Mouse (Mus musculus) liver, postnatal 0 days (tissue): ENCODE data around the gene Ly6g. TPM values are rescaled to one million over a fixed set of nuclear protein-coding genes. Genes with fewer than 3 reads are reported as not detected.
"Not testable (repeated sequence)": the region's sequence is repeated elsewhere in the genome, so short reads cannot be mapped to it uniquely, and the experiment has no call there.

Experiments
- ATAC-seq: fragments of 200-750 bp; cut with Nextera tagmentation; 2 replicates; pipeline ENCODE4 v1.8.0; 2017; ENCODE audit warnings: mild to moderate bottlenecking, moderate library complexity
- DNase-seq: peaks from one replicate; pipeline ENCODE4 v3.0.0-alpha.2; 2016
- H3K27ac ChIP-seq: fragments of 300-500 bp; sonication (generic); 2 replicates; pipeline ENCODE4 v1.5.1; 2014; ENCODE audit warnings: antibody characterized with exemption, moderate library complexity, mild to moderate bottlenecking, low read depth
- H3K27me3 ChIP-seq: fragments of 300-500 bp; sonication (generic); 2 replicates; pipeline ENCODE4 v1.6.1; 2014; ENCODE audit warnings: low read length, control low read depth, mixed read lengths; ENCODE audit not compliant: insufficient read depth
- H3K36me3 ChIP-seq: fragments of 300-500 bp; sonication (generic); replicated peaks from 2 replicates; pipeline ENCODE4 v1.6.1; 2014; ENCODE audit warnings: mild to moderate bottlenecking, control low read depth, low read length, moderate library complexity, mixed read lengths; ENCODE audit not compliant: insufficient read depth
- H3K4me1 ChIP-seq: fragments of 300-500 bp; sonication (generic); 2 replicates; pipeline ENCODE4 v1.6.1; 2014; ENCODE audit warnings: antibody characterized with exemption, mild to moderate bottlenecking, control low read depth; ENCODE audit not compliant: insufficient read depth
- H3K4me2 ChIP-seq: fragments of 300-500 bp; sonication (generic); 2 replicates; pipeline ENCODE4 v1.6.1; 2014; ENCODE audit warnings: low read depth, mild to moderate bottlenecking, low read length, moderate library complexity, mixed read lengths
- H3K4me3 ChIP-seq: fragments of 300-500 bp; sonication (generic); 2 replicates; pipeline ENCODE4 v1.5.1; 2014; ENCODE audit warnings: low read depth, low read length
- H3K9ac ChIP-seq: fragments of 300-500 bp; sonication (generic); replicated peaks from 2 replicates; pipeline ENCODE4 v1.6.1; 2014; ENCODE audit warnings: mild to moderate bottlenecking, moderate library complexity
- H3K9me3 ChIP-seq: fragments of 300-500 bp; sonication (generic); 2 replicates; pipeline ENCODE4 v1.6.1; 2016; ENCODE audit warnings: mild to moderate bottlenecking, control low read depth, low read length, mixed read lengths
- CTCF ChIP-seq: sonication (generic); IDR thresholded peaks from 2 replicates; pipeline ENCODE4 v1.5.1; 2016; ENCODE audit warnings: antibody characterized with exemption, low read depth
- EP300 ChIP-seq: IDR thresholded peaks from 2 replicates; pipeline ENCODE4 v1.6.1; 2016; ENCODE audit warnings: antibody characterized with exemption, low read depth, mild to moderate bottlenecking
- WGBS: fragments of 180-500 bp; shearing (Covaris S2); extraction: QIAGEN DNeasy Blood & Tissue Kit; methylation state at CpG from one replicate; pipeline ENCODE4 v1.1.7; 2014; ENCODE audit not compliant: insufficient replicate concordance; 5-methylcytosine and 5-hydroxymethylcytosine counted together
- polyA plus RNA-seq: library from polyadenylated mRNA; unstranded; fragments of >200 nt; fragmentation: Nextera tagmentation; extraction: Ambion mirVana; gene quantifications from 2 replicates; pipeline ENCODE4 v1.2.1, GENCODE M21; 2015

Ly6g gene
- polyA plus RNA-seq, result 5.5 and 6.3 TPM in 2 replicates

DNA sequence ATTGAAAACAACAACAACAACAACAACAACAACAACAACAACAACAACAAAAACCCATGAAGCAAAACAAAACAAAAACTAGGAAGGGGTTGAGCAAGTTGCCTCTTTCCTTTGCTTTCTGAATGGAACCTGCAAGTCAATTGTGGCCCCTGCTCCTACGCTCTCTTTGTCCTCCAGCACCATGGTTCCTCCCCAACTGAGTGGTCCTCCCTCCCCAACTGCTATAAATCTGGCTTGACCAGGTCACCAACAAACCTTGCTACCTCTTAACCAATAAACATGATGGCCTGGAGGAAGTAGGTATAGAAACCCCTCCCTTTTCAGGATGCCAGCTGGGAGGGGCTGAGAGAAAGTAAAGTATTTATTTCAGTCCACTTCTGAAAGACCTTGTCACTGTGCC is at the start of gene Ly6g:
Ly6g (plus strand) TSS at position 301 of the 400 bp plus-strand sequence.
- no peak for TF ChIP-seq CTCF
- no peak for TF ChIP-seq EP300
- Histone ChIP-seq H3K4me2 (no peak within 1 kb of the TSS), H3K27ac (no peak within 1 kb of the TSS), H3K27me3 (no peaks in the 10 kb centered on the region), H3K4me1 (no peaks in the 10 kb centered on the region), H3K9ac (no peak within 1 kb of the TSS), H3K9me3 (no peaks in the 10 kb centered on the region), H3K4me3 (no peak within 1 kb of the TSS), H3K36me3 (no peaks in the 10 kb centered on the region)
- DNase-seq, result no peak
- ATAC-seq, result no peak
- 100% methylated on average over 1 of the region's 1 CpGs for WGBS

GRCm38 (mm10) chr15:75110424-75110823 is 44.6 kb upstream of the Ly6g start:
- not testable (repeated sequence) for H3K4me2 ChIP-seq, H3K27me3 ChIP-seq, H3K4me3 ChIP-seq, H3K9ac ChIP-seq, H3K27ac ChIP-seq, DNase-seq, H3K36me3 ChIP-seq, H3K9me3 ChIP-seq, H3K4me1 ChIP-seq, ATAC-seq
- 64% methylated on average over 1 of the region's 5 CpGs for WGBS

DNA sequence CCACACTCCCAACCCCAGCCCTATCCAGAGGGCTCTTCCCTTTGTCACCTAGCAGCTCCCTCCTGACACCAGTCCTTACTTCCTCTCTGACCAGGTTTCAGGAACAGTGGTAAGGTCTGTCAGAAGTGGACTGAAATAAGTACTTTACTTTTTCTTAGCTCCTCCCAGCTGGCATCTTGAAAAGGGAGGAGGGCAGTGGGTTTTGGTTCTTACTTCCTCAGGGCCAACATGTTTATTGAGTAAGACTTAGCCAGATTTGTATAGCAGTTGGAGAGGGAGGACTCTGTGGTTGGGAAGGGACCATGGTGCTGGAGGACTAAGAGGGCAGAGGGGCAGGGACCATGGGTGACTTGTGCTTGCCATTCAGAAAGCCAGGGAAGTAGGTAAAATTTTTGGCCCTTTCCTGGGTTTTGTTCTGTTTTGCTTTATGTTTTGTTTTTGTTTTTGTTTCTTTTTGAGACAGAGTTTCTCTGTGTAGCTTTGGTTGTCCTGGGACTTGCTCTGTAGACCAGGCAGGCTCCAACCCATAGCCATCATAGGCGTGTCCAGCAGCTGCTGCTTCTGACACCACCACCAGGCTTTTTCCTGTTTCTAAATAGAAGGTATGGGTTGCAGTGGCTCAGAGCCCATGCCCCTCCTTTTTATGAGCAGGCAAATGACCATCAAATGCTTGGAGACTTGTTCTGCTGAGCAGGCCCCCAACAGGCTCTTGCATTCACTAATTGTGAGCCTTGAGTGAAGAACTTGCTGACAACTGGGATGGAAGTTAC is 43.0 kb upstream of the Ly6g start, which contains the start of gene Ly6c2:
Ly6c2 (minus strand) TSS at position 110 of the 770 bp plus-strand sequence.
- peak; percentile 41; the same call in 1 of the 2 replicates for ATAC-seq
- H3K27me3 ChIP-seq, H3K9ac ChIP-seq, DNase-seq, H3K4me1 ChIP-seq, H3K36me3 ChIP-seq, H3K9me3 ChIP-seq: not testable (repeated sequence)
- Histone ChIP-seq H3K27ac (peak within 1 kb of the TSS; percentile 16; the same call in 1 of the 2 replicates), H3K4me3 (peak within 1 kb of the TSS; percentile 20), H3K4me2 (peak within 1 kb of the TSS; percentile 13; the same call in 1 of the 2 replicates)
- WGBS, result 40% methylated on average over 1 of the region's 1 CpGs

DNA sequence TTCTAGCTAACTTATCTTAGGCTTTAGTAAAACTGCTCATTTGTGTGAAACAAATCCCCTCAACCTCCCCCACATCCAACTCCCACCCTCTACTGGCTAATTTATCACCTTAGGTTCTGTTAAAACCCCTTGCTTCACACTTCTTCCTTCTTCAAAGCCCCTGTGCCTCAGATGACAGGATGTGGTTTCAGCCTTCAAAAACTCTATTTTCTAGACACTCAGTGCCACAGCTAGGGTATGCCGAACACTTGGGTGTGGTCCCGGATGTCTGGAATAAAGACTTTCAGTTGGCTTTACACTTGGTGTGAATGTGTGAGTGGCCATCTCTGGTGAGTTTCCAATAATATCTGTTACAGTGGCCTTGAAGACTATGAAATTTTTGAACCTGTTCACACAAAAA is 38.5 kb upstream of the Ly6g start:
- H3K27ac ChIP-seq, result peak overlapping the region; percentile 70
- 39% methylated on average over 2 of the region's 2 CpGs for WGBS
- no peak for TF ChIP-seq EP300
- no peak for TF ChIP-seq CTCF
- no peaks in the 10 kb centered on the region for H3K27me3 ChIP-seq
- DNase-seq (no peak), ATAC-seq (no peak)
- no peaks in the 10 kb centered on the region for H3K36me3 ChIP-seq
- no peaks in the 10 kb centered on the region for H3K9me3 ChIP-seq
- H3K4me1 ChIP-seq, result no peaks in the 10 kb centered on the region
- H3K9ac ChIP-seq, result no peak overlapping the region
- no peak overlapping the region for H3K4me3 ChIP-seq
- no peak overlapping the region for H3K4me2 ChIP-seq

DNA sequence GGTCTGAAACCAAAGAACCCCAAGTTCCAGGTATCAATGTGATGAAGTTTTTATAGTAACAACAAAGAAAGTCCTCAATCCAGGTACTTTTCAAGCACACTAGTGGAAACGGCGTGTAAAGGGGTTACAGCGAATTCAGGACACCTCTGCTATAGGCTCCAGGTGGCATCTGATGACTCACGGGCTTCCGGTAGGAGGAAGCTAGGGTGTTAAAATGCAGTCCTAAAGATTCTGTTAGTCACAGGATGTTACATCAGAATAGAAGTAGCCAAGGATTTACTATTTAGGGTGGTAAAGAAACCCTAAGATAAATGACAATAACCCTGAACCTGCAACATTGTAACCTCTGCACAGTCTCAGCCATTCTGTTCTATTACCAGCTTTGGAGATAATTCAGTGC is 37.6 kb upstream of the Ly6g start:
- H3K9ac ChIP-seq, H3K36me3 ChIP-seq, H3K9me3 ChIP-seq, ATAC-seq, H3K4me2 ChIP-seq, H3K27me3 ChIP-seq, DNase-seq, H3K4me3 ChIP-seq, H3K4me1 ChIP-seq: not testable (repeated sequence)
- H3K27ac ChIP-seq, result peak overlapping the region; percentile 70
- WGBS, result 59% methylated on average over 5 of the region's 5 CpGs

- not testable (repeated sequence) for H3K36me3 ChIP-seq, H3K27ac ChIP-seq, ATAC-seq, H3K4me2 ChIP-seq, H3K4me3 ChIP-seq, H3K9ac ChIP-seq, H3K27me3 ChIP-seq, H3K9me3 ChIP-seq, H3K4me1 ChIP-seq
- peak; percentile 70 for DNase-seq
- peak; percentile 71 for TF ChIP-seq CTCF
- 22% methylated on average over 5 of the region's 7 CpGs for WGBS
Observed at GRCm38 (mm10) chr15:75118742-75119141, 36.3 kb upstream of the Ly6g start.

- no peak for ATAC-seq
- Histone ChIP-seq H3K36me3 (no peaks in the 10 kb centered on the region), H3K9me3 (no peaks in the 10 kb centered on the region), H3K4me1 (no peaks in the 10 kb centered on the region), H3K27me3 (no peaks in the 10 kb centered on the region), H3K4me3 (no peak overlapping the region), H3K4me2 (no peak overlapping the region), H3K9ac (no peak overlapping the region), H3K27ac (no peak overlapping the region)
- DNase-seq, result peak; percentile 60
- TF ChIP-seq EP300, result no peak
- TF ChIP-seq CTCF, result peak; percentile 85
- 13% methylated on average over 2 of the region's 2 CpGs for WGBS
Observed at GRCm38 (mm10) chr15:75120066-75120465, 35.0 kb upstream of the Ly6g start.

DNA sequence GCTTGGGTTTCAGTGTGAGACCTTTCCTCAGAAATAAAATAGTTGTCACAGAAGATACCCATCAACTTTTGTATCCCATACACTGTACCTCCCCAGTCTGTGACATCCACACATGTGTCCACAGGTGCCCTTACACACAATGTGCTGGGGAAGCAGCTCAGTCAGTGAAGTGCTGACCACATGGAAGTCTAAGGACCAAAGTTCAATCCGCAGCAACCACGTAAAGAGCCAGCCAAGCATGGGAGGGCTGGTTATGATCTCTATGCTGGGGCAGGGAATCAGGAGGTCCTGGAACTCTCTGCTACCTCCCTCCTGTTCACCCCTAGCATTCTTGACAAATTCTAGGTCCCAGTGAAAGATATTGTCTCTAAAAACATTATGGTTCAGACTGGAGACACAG is 22.7 kb upstream of the Ly6g start:
- ATAC-seq, H3K27ac ChIP-seq: not testable (repeated sequence)
- 60% methylated on average over 2 of the region's 2 CpGs for WGBS

GRCm38 (mm10) chr15:75135090-75135783 is 19.8 kb upstream of the Ly6g start:
- not testable (repeated sequence) for ATAC-seq, H3K4me3 ChIP-seq, H3K9me3 ChIP-seq, H3K4me2 ChIP-seq, H3K4me1 ChIP-seq, H3K9ac ChIP-seq, H3K27me3 ChIP-seq, DNase-seq, H3K36me3 ChIP-seq, H3K27ac ChIP-seq
- 55% methylated on average over 2 of the region's 2 CpGs for WGBS

More for the DNA sequence above, 22.7 kb upstream of the Ly6g start:
- H3K9ac ChIP-seq, H3K4me1 ChIP-seq, H3K27me3 ChIP-seq, H3K4me3 ChIP-seq, H3K36me3 ChIP-seq, DNase-seq, H3K4me2 ChIP-seq, H3K9me3 ChIP-seq: not testable (repeated sequence)
